In genomic region chr8:70649324-70649723, GRCm38 (mm10) we compare ENCODE assay signal across 8 mouse cellular contexts. TPM values are rescaled to one million over a fixed set of nuclear protein-coding genes. Genes with fewer than 3 reads are reported as not detected.
DNase-seq lines count a peak whose midpoint lies in the region; ATAC-seq and TF ChIP-seq lines count a peak whose summit lies in the region.

No protein-coding gene starts in this region.

- WGBS in forebrain, embryonic 16.5 days, result 33% methylated on average over 4 of the region's 4 CpGs
- 48% methylated on average over 4 of the region's 4 CpGs for WGBS in hindbrain, embryonic 14.5 days
- WGBS in liver, embryonic 12.5 days (ENCODE audit: insufficient replicate concordance), result 69% methylated on average over 4 of the region's 4 CpGs
- WGBS in neural tube, embryonic 15.5 days, result 34% methylated on average over 4 of the region's 4 CpGs

- peak; percentile 59; the same call in 1 of the 2 replicates for ATAC-seq in forebrain, embryonic 16.5 days
- ATAC-seq in hindbrain, embryonic 14.5 days (ENCODE audit: low FRiP score), result peak; percentile 65; the same call in 1 of the 2 replicates
- ATAC-seq in liver, embryonic 12.5 days, result no peak
- peak; percentile 58 for ATAC-seq in neural tube, embryonic 15.5 days (ENCODE audit: low FRiP score)

- no peaks in the 10 kb centered on the region for H3K9me3 ChIP-seq in forebrain, embryonic 16.5 days (ENCODE audit: control insufficient read depth, low read length)
- no peaks in the 10 kb centered on the region for H3K9me3 ChIP-seq in hindbrain, embryonic 14.5 days (ENCODE audit: control insufficient read depth, low read length)
- H3K9me3 ChIP-seq in liver, embryonic 12.5 days (replicated peaks), result no peaks in the 10 kb centered on the region
- no peaks in the 10 kb centered on the region for H3K9me3 ChIP-seq in neural tube, embryonic 15.5 days (replicated peaks)

- H3K4me2 ChIP-seq in forebrain, embryonic 16.5 days (ENCODE audit: low read length), result no peak overlapping the region
- no peak overlapping the region for H3K4me2 ChIP-seq in hindbrain, embryonic 14.5 days (replicated peaks)
- H3K4me2 ChIP-seq in liver, embryonic 12.5 days, result no peak overlapping the region
- no peak overlapping the region for H3K4me2 ChIP-seq in neural tube, embryonic 15.5 days

- peak; percentile 92 for DNase-seq in left cerebral cortex, postnatal 4 days
- DNase-seq in left cerebral cortex, adult 8-10 months (ENCODE audit: low spot score in 2 of 2), result no peak
- peak; percentile 85 for DNase-seq in hindbrain, embryonic 14.5 days (ENCODE audit: low spot score)
- no peak for DNase-seq in T-cell, adult 2 months (ENCODE audit: low spot score)

- peaks cover 70% of the 10 kb centered on the region for H3K4me1 ChIP-seq in bone marrow macrophage, adult 2 months (ENCODE audit: control insufficient read depth, insufficient read depth, low read length)
- peaks cover 10% of the 10 kb centered on the region for H3K4me1 ChIP-seq in forebrain, embryonic 16.5 days (replicated peaks; ENCODE audit: control insufficient read depth, insufficient read depth, low read length)
- peaks cover 10% of the 10 kb centered on the region; the same call in 1 of the 2 replicates for H3K4me1 ChIP-seq in hindbrain, embryonic 14.5 days (replicated peaks; ENCODE audit: control insufficient read depth, insufficient read depth, low read length)
- H3K4me1 ChIP-seq in liver, embryonic 12.5 days, result peaks cover 41% of the 10 kb centered on the region
- peaks cover 36% of the 10 kb centered on the region for H3K4me1 ChIP-seq in neural tube, embryonic 15.5 days

- intact Hi-C loops in left cerebral cortex, postnatal 4 days (cut with DNase I), result no loop called here

- H3K9ac ChIP-seq in forebrain, embryonic 16.5 days (replicated peaks; ENCODE audit: low read depth, low read length), result no peak overlapping the region; the same call in 1 of the 2 replicates
- no peak overlapping the region for H3K9ac ChIP-seq in hindbrain, embryonic 14.5 days
- H3K9ac ChIP-seq in liver, embryonic 12.5 days, result no peak overlapping the region
- no peak overlapping the region for H3K9ac ChIP-seq in neural tube, embryonic 15.5 days (replicated peaks)

- TF ChIP-seq POLR2A in bone marrow macrophage, adult 2 months (IDR thresholded peaks at IDR 0.05; ENCODE audit: borderline replicate concordance, low read depth, low read length), result no peak

- H3K27me3 ChIP-seq in forebrain, embryonic 16.5 days (replicated peaks; ENCODE audit: control insufficient read depth, insufficient read depth, low read length), result no peaks in the 10 kb centered on the region
- H3K27me3 ChIP-seq in hindbrain, embryonic 14.5 days (ENCODE audit: control insufficient read depth, insufficient read depth, low read length), result no peaks in the 10 kb centered on the region
- no peaks in the 10 kb centered on the region for H3K27me3 ChIP-seq in liver, embryonic 12.5 days (replicated peaks)
- no peaks in the 10 kb centered on the region for H3K27me3 ChIP-seq in neural tube, embryonic 15.5 days (replicated peaks)

- peak overlapping the region; percentile 16 for H3K4me3 ChIP-seq in bone marrow macrophage, adult 2 months (ENCODE audit: insufficient read depth, low read length)
- no peak overlapping the region for H3K4me3 ChIP-seq in forebrain, embryonic 16.5 days (replicated peaks; ENCODE audit: low read length)
- no peak overlapping the region for H3K4me3 ChIP-seq in hindbrain, embryonic 14.5 days (replicated peaks; ENCODE audit: low read length)
- H3K4me3 ChIP-seq in liver, embryonic 12.5 days, result no peak overlapping the region
- no peak overlapping the region for H3K4me3 ChIP-seq in neural tube, embryonic 15.5 days (replicated peaks)

- 0 out of 2 replicates have a peak, but pooled peaks cover 2% of the 10 kb centered on the region for H3K36me3 ChIP-seq in forebrain, embryonic 16.5 days (ENCODE audit: control insufficient read depth, insufficient read depth)
- H3K36me3 ChIP-seq in hindbrain, embryonic 14.5 days (replicated peaks; ENCODE audit: control insufficient read depth, insufficient read depth), result peaks cover 22% of the 10 kb centered on the region
- H3K36me3 ChIP-seq in liver, embryonic 12.5 days, result peaks cover 34% of the 10 kb centered on the region
- H3K36me3 ChIP-seq in neural tube, embryonic 15.5 days, result peaks cover 25% of the 10 kb centered on the region

- H3K27ac ChIP-seq in bone marrow macrophage, adult 2 months (ENCODE audit: insufficient read depth, low read depth, low read length), result peak overlapping the region; percentile 97
- peak overlapping the region; percentile 62 for H3K27ac ChIP-seq in forebrain, embryonic 16.5 days (ENCODE audit: low read length)
- H3K27ac ChIP-seq in hindbrain, embryonic 14.5 days, result peak overlapping the region; percentile 75
- peak overlapping the region; percentile 42 for H3K27ac ChIP-seq in liver, embryonic 12.5 days
- H3K27ac ChIP-seq in neural tube, embryonic 15.5 days (replicated peaks), result peak overlapping the region; percentile 81

- TF ChIP-seq CTCF in bone marrow macrophage, adult 2 months (IDR thresholded peaks at IDR 0.05; ENCODE audit: low read depth, low read length), result no peak

RNA-seq across cellular contexts. Expression of gene Pgpep1, which starts 10.9 kb away (rescaled TPM):
- total RNA-seq in left cerebral cortex, postnatal 4 days (2021), result 10 to 100 TPM; 29.7 to 30.5 TPM
- 10 to 100 TPM; 11.2 to 17.0 (median 13.4) TPM for total RNA-seq in left cerebral cortex, adult 8-10 months (2022)
- polyA plus RNA-seq in bone marrow macrophage, adult 2 months (2012; ENCODE audit: insufficient read depth, insufficient read length, missing spikeins), result 33.0 and 35.2 TPM in 2 replicates
- polyA plus RNA-seq in forebrain, embryonic 16.5 days (2015; fragmentation: Nextera tagmentation; extraction: Ambion mirVana), result 60.3 and 65.7 TPM in 2 replicates
- 74.0 and 89.3 TPM in 2 replicates for polyA plus RNA-seq in hindbrain, embryonic 14.5 days (2014; fragmentation: Nextera tagmentation; extraction: Ambion mirVana)
- polyA plus RNA-seq in liver, embryonic 12.5 days (2016; fragmentation: Nextera tagmentation; extraction: Ambion mirVana), result 19.6 and 24.2 TPM in 2 replicates
- 78.6 TPM in 2 replicates for polyA plus RNA-seq in neural tube, embryonic 15.5 days (2015; fragmentation: Nextera tagmentation; extraction: Ambion mirVana)

RNA-seq across cellular contexts. Expression of gene Gdf15, which starts 17.1 kb away (rescaled TPM):
- total RNA-seq in left cerebral cortex, postnatal 4 days (2021), result not detected
- not detected for total RNA-seq in left cerebral cortex, adult 8-10 months (2022)
- 3.3 and 4.9 TPM in 2 replicates for polyA plus RNA-seq in bone marrow macrophage, adult 2 months (2012; ENCODE audit: insufficient read depth, insufficient read length, missing spikeins)
- 0.20 TPM in 1 of 2 replicates, not detected in the other for polyA plus RNA-seq in forebrain, embryonic 16.5 days (2015; fragmentation: Nextera tagmentation; extraction: Ambion mirVana)
- polyA plus RNA-seq in hindbrain, embryonic 14.5 days (2014; fragmentation: Nextera tagmentation; extraction: Ambion mirVana), result 0.14 and 0.28 TPM in 2 replicates
- polyA plus RNA-seq in liver, embryonic 12.5 days (2016; fragmentation: Nextera tagmentation; extraction: Ambion mirVana), result 4.4 and 4.9 TPM in 2 replicates
- polyA plus RNA-seq in neural tube, embryonic 15.5 days (2015; fragmentation: Nextera tagmentation; extraction: Ambion mirVana), result 0.22 TPM in 2 replicates

RNA-seq across cellular contexts. Expression of gene Lsm4, which starts 23.7 kb away (rescaled TPM):
- 10 to 100 TPM; 85.2 to 93.7 TPM for total RNA-seq in left cerebral cortex, postnatal 4 days (2021)
- total RNA-seq in left cerebral cortex, adult 8-10 months (2022), result 10 to 100 TPM; 61.5 to 65.0 (median 63.0) TPM
- 62.3 and 65.9 TPM in 2 replicates for polyA plus RNA-seq in bone marrow macrophage, adult 2 months (2012; ENCODE audit: insufficient read depth, insufficient read length, missing spikeins)
- polyA plus RNA-seq in forebrain, embryonic 16.5 days (2015; fragmentation: Nextera tagmentation; extraction: Ambion mirVana), result 166 and 168 TPM in 2 replicates
- 180 and 197 TPM in 2 replicates for polyA plus RNA-seq in hindbrain, embryonic 14.5 days (2014; fragmentation: Nextera tagmentation; extraction: Ambion mirVana)
- 266 and 269 TPM in 2 replicates for polyA plus RNA-seq in liver, embryonic 12.5 days (2016; fragmentation: Nextera tagmentation; extraction: Ambion mirVana)
- 191 and 206 TPM in 2 replicates for polyA plus RNA-seq in neural tube, embryonic 15.5 days (2015; fragmentation: Nextera tagmentation; extraction: Ambion mirVana)

RNA-seq across cellular contexts. Expression of gene Lrrc25, which starts 33.4 kb away (rescaled TPM):
- total RNA-seq in left cerebral cortex, postnatal 4 days (2021), result 1 to 10 TPM; 1.1 to 1.3 TPM
- total RNA-seq in left cerebral cortex, adult 8-10 months (2022), result 1 to 10 TPM in 1 of 4 experiments, under 1 TPM in 3; 0.55 to 1.3 (median 0.87) TPM
- polyA plus RNA-seq in bone marrow macrophage, adult 2 months (2012; ENCODE audit: insufficient read depth, insufficient read length, missing spikeins), result 185 and 197 TPM in 2 replicates
- polyA plus RNA-seq in forebrain, embryonic 16.5 days (2015; fragmentation: Nextera tagmentation; extraction: Ambion mirVana), result 0.61 and 1.1 TPM in 2 replicates
- polyA plus RNA-seq in hindbrain, embryonic 14.5 days (2014; fragmentation: Nextera tagmentation; extraction: Ambion mirVana), result 0.98 and 1.6 TPM in 2 replicates
- polyA plus RNA-seq in liver, embryonic 12.5 days (2016; fragmentation: Nextera tagmentation; extraction: Ambion mirVana), result 4.1 and 4.6 TPM in 2 replicates
- 1.5 and 2.6 TPM in 2 replicates for polyA plus RNA-seq in neural tube, embryonic 15.5 days (2015; fragmentation: Nextera tagmentation; extraction: Ambion mirVana)

RNA-seq across cellular contexts. Expression of gene Ssbp4, which starts 40.7 kb away (rescaled TPM):
- 100 to 1,000 TPM; 156 to 193 TPM for total RNA-seq in left cerebral cortex, postnatal 4 days (2021)
- total RNA-seq in left cerebral cortex, adult 8-10 months (2022), result 100 to 1,000 TPM; 211 to 248 (median 234) TPM
- 106 and 123 TPM in 2 replicates for polyA plus RNA-seq in bone marrow macrophage, adult 2 months (2012; ENCODE audit: insufficient read depth, insufficient read length, missing spikeins)
- polyA plus RNA-seq in forebrain, embryonic 16.5 days (2015; fragmentation: Nextera tagmentation; extraction: Ambion mirVana), result 100 and 121 TPM in 2 replicates
- 165 and 173 TPM in 2 replicates for polyA plus RNA-seq in hindbrain, embryonic 14.5 days (2014; fragmentation: Nextera tagmentation; extraction: Ambion mirVana)
- polyA plus RNA-seq in liver, embryonic 12.5 days (2016; fragmentation: Nextera tagmentation; extraction: Ambion mirVana), result 96.4 and 98.0 TPM in 2 replicates
- 170 and 175 TPM in 2 replicates for polyA plus RNA-seq in neural tube, embryonic 15.5 days (2015; fragmentation: Nextera tagmentation; extraction: Ambion mirVana)

Comparison
In these comparisons a context has a peak if more than half of its experiments do, and no peak if none do; other contexts are left out.
1. DNase-seq: peak in left cerebral cortex, postnatal 4 days (single experiment) and hindbrain, embryonic 14.5 days (single experiment); none in left cerebral cortex, adult 8-10 months (0 of 2) and T-cell, adult 2 months (single experiment).
2. H3K27ac ChIP-seq: peak in every context shown above with its lines; median percentile 97 in bone marrow macrophage, adult 2 months; 81 in neural tube, embryonic 15.5 days; 75 in hindbrain, embryonic 14.5 days; 62 in forebrain, embryonic 16.5 days; 42 in liver, embryonic 12.5 days.